Mouse (Mus musculus): ENCODE measurements around the gene Asz1. TPM values are rescaled to one million over a fixed set of nuclear protein-coding genes. Genes with fewer than 3 reads are reported as not detected.

The Asz1 gene
- 0.20 TPM in 1 of 2 replicates, not detected in the other for polyA plus RNA-seq (2014; fragmentation: Nextera tagmentation; extraction: Ambion mirVana)

DNA sequence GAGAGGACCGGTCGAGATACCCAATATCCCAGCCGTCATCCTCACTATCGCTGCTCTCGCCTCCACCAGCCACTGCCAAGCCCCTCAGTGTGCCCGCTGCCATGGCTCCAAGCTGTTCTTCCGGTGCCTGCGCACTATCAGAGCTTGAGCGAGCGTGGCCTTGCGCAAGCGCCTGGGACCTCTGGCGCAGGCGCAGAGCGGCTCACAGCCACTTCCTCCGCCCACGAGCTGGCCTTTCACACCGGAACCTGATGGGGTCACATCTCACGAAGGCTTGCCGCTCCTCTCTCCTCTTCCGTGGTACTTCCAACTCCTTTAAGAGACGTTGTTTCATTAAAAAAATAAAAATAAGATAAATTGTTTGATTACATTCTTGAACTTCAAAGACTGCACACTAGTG is at the start of gene Asz1:
TSS of gene Asz1 (minus strand) at position 128 of the 400 bp plus-strand sequence.
- H3K27me3 ChIP-seq (ENCODE audit: control insufficient read depth, insufficient read depth, low read length): no peaks in the 10 kb centered on the region
- no peak within 1 kb of the TSS for H3K4me3 ChIP-seq (ENCODE audit: low read depth, low read length)
- H3K9me3 ChIP-seq (replicated peaks; ENCODE audit: control insufficient read depth, low read length): no peaks in the 10 kb centered on the region
- H3K4me2 ChIP-seq: no peak within 1 kb of the TSS
- H3K4me1 ChIP-seq (ENCODE audit: control insufficient read depth, insufficient read depth, low read length): no peaks in the 10 kb centered on the region
- no peak within 1 kb of the TSS for H3K9ac ChIP-seq (ENCODE audit: low read depth, low read length)
- ATAC-seq (replicated peaks; ENCODE audit: insufficient number of reproducible peaks, low FRiP score, low TSS enrichment): no peak
- H3K27ac ChIP-seq (ENCODE audit: low read depth, low read length): no peak within 1 kb of the TSS
- no peaks in the 10 kb centered on the region for H3K36me3 ChIP-seq (ENCODE audit: control insufficient read depth, insufficient read depth, low read length)
- WGBS (ENCODE audit: insufficient replicate concordance): 87% methylated on average over 22 of the region's 22 CpGs

DNA sequence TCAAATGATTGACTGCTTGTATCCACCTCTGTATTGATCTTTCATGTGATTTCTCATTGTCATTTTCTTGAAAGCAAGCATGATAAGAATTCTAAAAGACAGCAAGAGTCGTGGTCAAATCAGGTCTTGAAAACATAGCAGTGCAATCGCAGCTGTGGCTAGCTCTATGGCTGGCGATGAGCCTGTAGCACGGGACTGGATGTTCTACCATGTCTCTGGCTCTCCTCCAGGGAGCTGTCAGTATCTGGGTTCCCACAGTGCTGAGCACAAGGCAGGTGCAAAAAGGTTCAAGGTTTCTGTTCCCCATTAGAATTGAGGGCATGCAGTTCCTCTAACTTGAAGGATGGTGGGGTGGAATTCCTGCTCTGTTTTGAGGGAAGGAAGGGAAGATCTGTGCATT is 44.2 kb upstream of the Asz1 start:
- H3K4me3 ChIP-seq (ENCODE audit: low read depth, low read length): no peak overlapping the region
- H3K4me2 ChIP-seq: no peak overlapping the region
- ATAC-seq (replicated peaks; ENCODE audit: insufficient number of reproducible peaks, low FRiP score, low TSS enrichment): no peak
- no peaks in the 10 kb centered on the region for H3K4me1 ChIP-seq (ENCODE audit: control insufficient read depth, insufficient read depth, low read length)
- WGBS (ENCODE audit: insufficient replicate concordance): 71% methylated on average over 4 of the region's 4 CpGs
- H3K27ac ChIP-seq (ENCODE audit: low read depth, low read length): no peak overlapping the region
- no peaks in the 10 kb centered on the region for H3K27me3 ChIP-seq (ENCODE audit: control insufficient read depth, insufficient read depth, low read length)
- no peaks in the 10 kb centered on the region for H3K36me3 ChIP-seq (ENCODE audit: control insufficient read depth, insufficient read depth, low read length)
- no peak overlapping the region for H3K9ac ChIP-seq (ENCODE audit: low read depth, low read length)
- no peaks in the 10 kb centered on the region for H3K9me3 ChIP-seq (replicated peaks; ENCODE audit: control insufficient read depth, low read length)

DNA sequence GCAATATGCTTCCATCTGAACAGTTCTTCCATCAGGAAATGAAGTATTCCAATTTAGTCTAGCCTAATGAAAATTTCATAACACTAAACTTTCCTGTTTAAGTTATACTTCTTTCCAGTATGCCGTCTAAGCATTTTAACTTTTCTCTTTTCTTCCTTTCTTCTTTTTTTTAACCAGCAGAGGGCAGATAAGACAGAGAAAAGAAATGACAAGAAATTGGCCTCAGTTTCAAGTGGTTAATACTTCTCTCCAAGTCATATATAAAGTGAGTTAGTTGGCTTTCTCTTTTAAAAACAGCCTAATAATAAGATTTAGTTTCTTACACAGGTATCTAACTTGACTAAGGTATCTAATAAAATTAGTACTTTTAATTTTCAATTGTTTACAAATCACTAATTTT is 26.4 kb upstream of the Asz1 start:
- H3K4me3 ChIP-seq (ENCODE audit: low read depth, low read length): no peak overlapping the region
- ATAC-seq (replicated peaks; ENCODE audit: insufficient number of reproducible peaks, low FRiP score, low TSS enrichment): no peak
- no peak overlapping the region for H3K27ac ChIP-seq (ENCODE audit: low read depth, low read length)
- H3K4me1 ChIP-seq (ENCODE audit: control insufficient read depth, insufficient read depth, low read length): no peaks in the 10 kb centered on the region
- no peaks in the 10 kb centered on the region for H3K27me3 ChIP-seq (ENCODE audit: control insufficient read depth, insufficient read depth, low read length)
- H3K36me3 ChIP-seq (ENCODE audit: control insufficient read depth, insufficient read depth, low read length): no peaks in the 10 kb centered on the region
- 51% methylated on average over 1 of the region's 1 CpGs for whole genome bisulfite sequencing (ENCODE audit: insufficient replicate concordance)
- H3K9me3 ChIP-seq (replicated peaks; ENCODE audit: control insufficient read depth, low read length): no peaks in the 10 kb centered on the region
- H3K4me2 ChIP-seq: no peak overlapping the region
- H3K9ac ChIP-seq (ENCODE audit: low read depth, low read length): no peak overlapping the region

DNA sequence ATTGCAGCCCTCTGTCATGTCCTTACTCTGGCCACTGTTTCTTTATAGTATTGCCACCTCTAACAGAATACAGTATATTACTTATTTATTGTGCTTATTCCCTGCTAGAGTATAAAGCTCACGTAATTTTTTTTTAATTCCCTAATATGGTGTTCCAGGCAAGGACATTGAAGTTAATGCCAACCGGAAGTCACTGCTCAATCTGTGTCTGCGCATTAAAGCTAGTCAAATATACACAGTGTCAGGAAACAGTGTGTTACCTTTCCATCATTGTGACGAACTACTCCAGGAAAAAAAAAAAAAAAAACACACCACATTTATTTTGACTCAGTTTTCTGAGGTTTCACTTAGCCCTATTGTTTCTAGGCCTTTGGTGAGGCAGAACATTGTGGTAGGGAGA is 19.2 kb upstream of the Asz1 start:
- no peak overlapping the region for H3K27ac ChIP-seq (ENCODE audit: low read depth, low read length)
- no peaks in the 10 kb centered on the region for H3K9me3 ChIP-seq (replicated peaks; ENCODE audit: control insufficient read depth, low read length)
- no peak for ATAC-seq (replicated peaks; ENCODE audit: insufficient number of reproducible peaks, low FRiP score, low TSS enrichment)
- H3K9ac ChIP-seq (ENCODE audit: low read depth, low read length): no peak overlapping the region
- no peaks in the 10 kb centered on the region for H3K4me1 ChIP-seq (ENCODE audit: control insufficient read depth, insufficient read depth, low read length)
- H3K4me2 ChIP-seq: no peak overlapping the region
- 72% methylated on average over 4 of the region's 4 CpGs for WGBS (ENCODE audit: insufficient replicate concordance)
- no peak overlapping the region for H3K4me3 ChIP-seq (ENCODE audit: low read depth, low read length)
- H3K27me3 ChIP-seq (ENCODE audit: control insufficient read depth, insufficient read depth, low read length): no peaks in the 10 kb centered on the region
- no peaks in the 10 kb centered on the region for H3K36me3 ChIP-seq (ENCODE audit: control insufficient read depth, insufficient read depth, low read length)

DNA sequence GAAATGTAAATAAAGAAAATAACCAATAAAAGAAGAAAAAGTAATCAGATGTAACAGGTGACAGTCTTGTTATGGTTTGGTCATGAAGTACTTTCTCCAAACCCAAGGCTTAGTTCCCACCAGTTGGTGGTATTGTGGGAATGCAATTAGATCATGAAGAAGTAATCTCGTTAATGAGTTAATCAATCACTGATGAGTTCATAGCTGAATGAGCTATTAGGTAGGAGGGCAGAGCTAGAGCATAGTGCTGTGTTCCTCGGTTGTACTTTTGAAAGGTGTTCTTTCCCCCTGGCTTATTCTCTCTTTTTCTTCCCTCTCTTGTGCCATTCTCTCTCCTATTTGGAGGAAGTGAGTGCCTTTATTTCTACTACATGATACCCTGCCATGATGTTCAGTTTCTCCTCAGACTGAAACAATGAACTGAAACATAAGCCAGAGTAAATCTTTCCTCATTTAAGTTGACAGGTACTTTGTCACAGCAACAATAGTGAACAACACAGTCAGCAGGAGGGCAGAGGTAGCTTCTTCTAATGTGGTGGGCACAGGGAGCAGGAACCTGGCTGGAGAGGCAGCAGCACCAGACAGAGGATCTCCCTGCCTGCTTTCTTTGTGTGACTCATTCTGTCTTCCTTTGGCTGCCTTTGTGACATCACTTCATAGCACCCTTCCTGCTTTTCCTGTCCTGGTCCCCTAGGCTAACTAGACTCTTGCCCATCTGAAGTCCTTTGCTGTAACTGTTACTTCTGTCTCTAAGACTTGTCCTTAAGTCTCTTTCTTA is 18.5 kb upstream of the Asz1 start:
- H3K27ac ChIP-seq (ENCODE audit: low read depth, low read length): no peak overlapping the region
- ATAC-seq (replicated peaks; ENCODE audit: insufficient number of reproducible peaks, low FRiP score, low TSS enrichment): no peak
- H3K4me2 ChIP-seq: no peak overlapping the region
- no peaks in the 10 kb centered on the region for H3K9me3 ChIP-seq (replicated peaks; ENCODE audit: control insufficient read depth, low read length)
- no peaks in the 10 kb centered on the region for H3K36me3 ChIP-seq (ENCODE audit: control insufficient read depth, insufficient read depth, low read length)
- WGBS (ENCODE audit: insufficient replicate concordance): 70% methylated on average over 2 of the region's 2 CpGs
- H3K27me3 ChIP-seq (ENCODE audit: control insufficient read depth, insufficient read depth, low read length): no peaks in the 10 kb centered on the region
- H3K4me1 ChIP-seq (ENCODE audit: control insufficient read depth, insufficient read depth, low read length): no peaks in the 10 kb centered on the region
- H3K9ac ChIP-seq (ENCODE audit: low read depth, low read length): no peak overlapping the region
- no peak overlapping the region for H3K4me3 ChIP-seq (ENCODE audit: low read depth, low read length)

DNA sequence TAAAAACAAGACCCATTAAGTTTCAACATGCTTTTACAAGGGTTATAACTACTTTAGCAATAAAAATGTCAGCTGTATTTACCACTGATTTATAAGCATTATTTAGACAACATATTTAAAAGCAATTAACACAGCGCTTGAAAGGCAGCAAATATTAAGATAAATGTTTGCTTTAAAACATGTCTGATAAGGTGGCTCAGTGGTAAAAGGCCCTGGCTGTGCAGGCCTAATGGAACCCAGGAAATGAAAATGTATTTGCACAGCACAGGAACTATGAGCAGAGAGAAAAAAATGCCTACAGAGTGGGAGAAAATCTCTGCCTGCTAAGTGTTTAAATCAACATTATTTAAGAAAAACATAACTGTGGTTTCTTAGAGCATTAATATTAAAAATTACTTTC is 12.0 kb downstream of the Asz1 start:
- Histone ChIP-seq H3K4me3 (ENCODE audit: low read depth, low read length) (no peak overlapping the region), H3K4me1 (ENCODE audit: control insufficient read depth, insufficient read depth, low read length) (no peaks in the 10 kb centered on the region), H3K4me2 (no peak overlapping the region), H3K9ac (ENCODE audit: low read depth, low read length) (no peak overlapping the region), H3K27me3 (ENCODE audit: control insufficient read depth, insufficient read depth, low read length) (no peaks in the 10 kb centered on the region), H3K9me3 (replicated peaks; ENCODE audit: control insufficient read depth, low read length) (no peaks in the 10 kb centered on the region), H3K27ac (ENCODE audit: low read depth, low read length) (no peak overlapping the region), H3K36me3 (ENCODE audit: control insufficient read depth, insufficient read depth, low read length) (no peaks in the 10 kb centered on the region)
- 79% methylated on average over 1 of the region's 1 CpGs for WGBS (ENCODE audit: insufficient replicate concordance)
- ATAC-seq (replicated peaks; ENCODE audit: insufficient number of reproducible peaks, low FRiP score, low TSS enrichment): no peak

DNA sequence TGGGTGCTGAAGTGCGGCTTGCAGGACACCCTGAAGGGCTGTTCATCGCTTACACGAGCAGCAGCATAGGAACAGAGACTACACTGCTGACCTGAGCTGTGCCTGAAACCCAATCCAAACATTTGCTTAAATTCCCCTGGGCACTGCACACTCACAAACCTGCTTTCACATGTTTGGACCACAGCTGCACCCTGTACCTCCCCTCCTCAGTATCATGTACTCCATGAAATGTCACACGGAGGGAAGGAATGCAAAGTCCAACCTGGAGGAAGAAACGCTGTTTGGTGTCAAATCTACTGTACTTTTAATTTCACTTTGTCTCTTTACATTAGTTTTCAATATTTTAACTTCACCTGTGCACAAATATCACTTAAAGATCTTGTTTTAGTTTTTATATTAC is 19.8 kb downstream of the Asz1 start:
- no peak for ATAC-seq (replicated peaks; ENCODE audit: insufficient number of reproducible peaks, low FRiP score, low TSS enrichment)
- Histone ChIP-seq H3K27ac (ENCODE audit: low read depth, low read length) (no peak overlapping the region), H3K36me3 (ENCODE audit: control insufficient read depth, insufficient read depth, low read length) (no peaks in the 10 kb centered on the region), H3K9ac (ENCODE audit: low read depth, low read length) (no peak overlapping the region), H3K27me3 (ENCODE audit: control insufficient read depth, insufficient read depth, low read length) (no peaks in the 10 kb centered on the region), H3K4me1 (ENCODE audit: control insufficient read depth, insufficient read depth, low read length) (no peaks in the 10 kb centered on the region), H3K4me3 (ENCODE audit: low read depth, low read length) (no peak overlapping the region), H3K4me2 (no peak overlapping the region), H3K9me3 (replicated peaks; ENCODE audit: control insufficient read depth, low read length) (no peaks in the 10 kb centered on the region)
- WGBS (ENCODE audit: insufficient replicate concordance): 74% methylated on average over 5 of the region's 5 CpGs

DNA sequence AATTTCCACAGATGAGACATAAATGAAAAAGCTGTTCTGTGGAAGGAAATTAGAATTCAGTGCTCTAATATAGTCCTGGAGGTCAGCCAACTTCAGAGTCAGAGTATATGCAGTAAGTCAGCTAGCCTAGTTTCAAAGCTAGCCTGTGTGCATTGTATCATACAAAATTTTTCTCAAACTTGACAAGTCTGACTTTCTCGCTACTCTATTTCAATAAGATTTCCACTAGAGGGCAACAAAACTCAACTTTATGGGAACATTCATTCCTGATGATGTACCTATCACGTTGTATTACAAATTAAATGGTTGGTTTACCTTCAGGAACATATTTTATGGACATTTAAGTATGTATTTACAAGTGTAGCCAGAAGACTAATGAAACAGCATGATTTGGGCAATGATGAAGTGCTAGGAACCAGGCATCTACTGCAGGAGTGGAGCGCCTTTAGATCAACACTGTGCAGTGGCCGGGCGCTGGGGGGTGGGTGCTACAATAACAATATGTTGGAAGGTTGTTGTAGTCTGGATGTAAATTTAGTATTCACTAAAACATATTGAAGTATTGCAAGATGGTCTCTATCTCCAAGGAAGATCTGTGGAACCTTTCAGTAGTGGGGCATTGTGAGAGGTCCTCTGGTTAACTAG is 21.6 kb downstream of the Asz1 start:
- ATAC-seq (replicated peaks; ENCODE audit: insufficient number of reproducible peaks, low FRiP score, low TSS enrichment): no peak
- no peaks in the 10 kb centered on the region for H3K4me1 ChIP-seq (ENCODE audit: control insufficient read depth, insufficient read depth, low read length)

DNA sequence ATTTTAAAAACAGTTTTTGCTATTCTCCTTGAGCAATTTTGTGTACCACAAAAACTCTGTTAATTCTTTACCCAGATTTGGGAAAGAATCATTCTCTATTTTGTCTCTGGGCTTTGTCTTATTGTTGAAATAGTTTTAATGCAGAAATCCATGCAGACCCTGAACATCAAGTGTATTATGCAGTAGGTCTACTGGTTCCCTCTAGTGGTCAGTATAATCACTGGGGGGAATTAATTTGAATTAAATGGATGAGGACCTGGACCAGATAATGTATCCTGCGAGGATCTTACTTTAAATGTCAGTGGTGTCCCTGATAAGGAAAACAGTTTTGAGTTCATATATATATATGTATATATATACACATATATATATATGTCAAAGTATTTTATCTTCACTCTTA is 30.2 kb downstream of the Asz1 start:
- no peak for ATAC-seq (replicated peaks; ENCODE audit: insufficient number of reproducible peaks, low FRiP score, low TSS enrichment)

More for the DNA sequence above, 21.6 kb downstream of the Asz1 start:
- Histone ChIP-seq H3K9ac (ENCODE audit: low read depth, low read length) (no peak overlapping the region), H3K27ac (ENCODE audit: low read depth, low read length) (no peak overlapping the region), H3K9me3 (replicated peaks; ENCODE audit: control insufficient read depth, low read length) (no peaks in the 10 kb centered on the region), H3K27me3 (ENCODE audit: control insufficient read depth, insufficient read depth, low read length) (no peaks in the 10 kb centered on the region), H3K4me2 (no peak overlapping the region), H3K36me3 (ENCODE audit: control insufficient read depth, insufficient read depth, low read length) (no peaks in the 10 kb centered on the region), H3K4me3 (ENCODE audit: low read depth, low read length) (no peak overlapping the region)
- WGBS (ENCODE audit: insufficient replicate concordance): 61% methylated on average over 5 of the region's 5 CpGs

More for the DNA sequence above, 30.2 kb downstream of the Asz1 start:
- Histone ChIP-seq H3K4me2 (no peak overlapping the region), H3K36me3 (ENCODE audit: control insufficient read depth, insufficient read depth, low read length) (no peaks in the 10 kb centered on the region), H3K27ac (ENCODE audit: low read depth, low read length) (no peak overlapping the region), H3K9ac (ENCODE audit: low read depth, low read length) (no peak overlapping the region), H3K4me3 (ENCODE audit: low read depth, low read length) (no peak overlapping the region), H3K4me1 (ENCODE audit: control insufficient read depth, insufficient read depth, low read length) (0 out of 2 replicates have a peak, but pooled peaks cover 5% of the 10 kb centered on the region), H3K9me3 (replicated peaks; ENCODE audit: control insufficient read depth, low read length) (no peaks in the 10 kb centered on the region), H3K27me3 (ENCODE audit: control insufficient read depth, insufficient read depth, low read length) (no peaks in the 10 kb centered on the region)
- WGBS (ENCODE audit: insufficient replicate concordance): 8% methylated on average over 1 of the region's 1 CpGs

All from heart, embryonic 11.5 days (tissue).